In genomic region chr6:7601353-7602094, GRCm38 (mm10) we compare ENCODE assay signal across 14 mouse cellular contexts. TPM values are rescaled to one million over a fixed set of nuclear protein-coding genes. Genes with fewer than 3 reads are reported as not detected.
"Had no signal": no experiment of that assay in that cellular context is flagged by ENCODE, and none has a peak within 500 bp of the region (broad histone marks: within the 10 kb centered on the region; RNA-seq: fewer than 3 reads in every experiment).

No protein-coding gene starts in this region.

- H3K27me3 ChIP-seq: liver, embryonic 13.5 days had no signal

- DNase-seq: kidney, adult 18-20 months; kidney, adult 9 months; kidney, postnatal 14 days; kidney, postnatal 4 days; liver, embryonic 13.5 days; lung, adult 2 months; lung, postnatal 14 days; lung, postnatal 4 days; thymus, adult 18-20 months; thymus, postnatal 36 days had no signal

- H3K4me1 ChIP-seq: liver, embryonic 13.5 days had no signal

- H3K9me3 ChIP-seq: liver, embryonic 13.5 days had no signal

- H3K4me2 ChIP-seq: liver, embryonic 13.5 days had no signal

- H3K4me3 ChIP-seq: liver, embryonic 13.5 days had no signal

- H3K36me3 ChIP-seq: liver, embryonic 13.5 days had no signal

- H3K27ac ChIP-seq: liver, embryonic 13.5 days had no signal

- H3K9ac ChIP-seq: liver, embryonic 13.5 days had no signal

RNA-seq across cellular contexts. Expression of gene Tac1, which starts 46.8 kb away (rescaled TPM):
- total RNA-seq: liver, adult 2 months; megakaryocyte, adult 5-6 weeks had no signal
- polyA plus RNA-seq: liver, adult 2 months; lung, adult 2 months; lung, embryonic 16.5 days; spleen, adult 2 months had no signal
